Mouse (Mus musculus): ENCODE measurements around the gene Psmd13. TPM values are rescaled to one million over a fixed set of nuclear protein-coding genes. Genes with fewer than 3 reads are reported as not detected.

The Psmd13 gene
- polyA plus RNA-seq (2012), result 72.0 and 88.0 TPM in 2 replicates

DNA sequence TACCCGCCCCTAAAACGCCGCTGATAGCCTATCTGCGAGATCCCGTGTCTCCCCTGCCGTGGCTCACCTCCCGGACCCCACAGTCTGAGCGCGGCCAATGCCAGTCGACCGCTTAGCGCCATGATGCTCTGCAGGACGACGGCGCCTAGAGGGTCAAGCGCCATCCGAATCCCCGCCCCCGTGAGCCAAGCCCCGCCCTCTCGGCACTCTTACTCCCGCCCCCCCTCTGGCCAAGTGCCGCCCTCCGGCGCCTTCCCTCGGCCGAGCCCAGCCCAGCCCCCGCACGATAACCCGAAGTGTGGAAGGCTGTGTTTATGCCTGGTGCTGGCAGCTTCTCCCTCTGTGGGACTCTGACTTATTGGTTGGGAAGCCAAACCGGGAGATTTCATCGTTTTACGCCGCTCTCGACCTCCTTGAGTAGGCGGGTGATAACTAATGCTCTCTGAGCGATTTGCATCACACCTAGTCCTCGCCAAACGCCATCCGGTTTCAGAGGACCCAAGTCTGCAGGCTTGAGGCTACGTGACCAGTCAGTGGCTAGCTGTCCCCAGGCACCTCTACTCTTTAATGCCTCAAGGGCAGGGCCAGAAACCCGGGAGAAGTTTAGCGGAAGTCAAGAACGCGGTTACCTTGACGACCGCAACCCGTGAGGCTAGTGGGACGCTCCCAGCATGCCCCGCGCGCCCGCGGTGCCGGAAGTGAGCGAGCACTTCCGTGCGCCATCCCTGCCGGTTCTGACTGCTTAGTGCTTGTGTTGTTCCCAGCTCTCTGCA, at the start of gene Psmd13, which contains the start of gene Sirt3:
TSS of gene Psmd13 (plus strand) at position 273 of the 773 bp plus-strand sequence.
TSS of gene Sirt3 (minus strand) at position 614 of the 773 bp plus-strand sequence.

DNA sequence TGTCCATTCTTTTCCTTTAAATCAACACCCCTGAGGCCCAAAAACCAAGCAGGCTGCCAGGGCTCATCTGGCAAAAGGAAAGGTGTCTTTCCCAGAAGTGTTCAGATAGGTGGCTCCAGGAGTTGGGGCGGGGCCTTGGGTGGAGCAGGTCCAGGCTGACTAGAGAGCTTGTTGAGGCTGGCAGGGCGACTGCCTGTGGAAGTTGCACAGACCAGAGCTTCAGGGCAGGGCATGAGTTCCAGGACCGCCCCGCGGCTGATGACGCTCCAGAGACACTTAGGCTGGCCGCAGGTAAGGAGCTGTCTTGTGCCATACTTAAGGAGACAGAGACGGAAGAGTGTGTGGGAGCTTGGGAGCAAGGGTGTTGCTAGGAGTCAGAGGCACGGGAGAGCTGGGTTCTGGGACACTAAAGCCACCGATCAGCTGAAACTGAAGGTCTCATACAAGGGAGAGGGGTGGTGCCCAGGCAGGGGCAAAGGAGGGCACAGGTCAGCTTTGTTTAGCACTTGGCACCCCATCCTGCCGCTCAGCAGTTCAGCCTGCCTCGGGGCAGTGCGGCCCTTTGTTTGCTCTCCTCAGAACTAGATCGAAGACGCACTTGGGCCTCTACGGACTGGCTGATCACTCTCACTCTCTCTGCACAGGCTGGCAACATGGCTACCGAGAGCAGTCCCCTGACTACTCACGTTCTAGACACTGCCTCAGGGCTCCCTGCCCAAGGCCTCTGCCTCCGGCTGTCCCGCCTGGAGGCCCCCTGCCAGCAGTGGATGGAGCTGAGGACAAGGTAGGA, 46.6 kb upstream of the Psmd13 start, which contains the start of gene Urah:
TSS of gene Urah (plus strand) at position 51 of the 790 bp plus-strand sequence.

DNA sequence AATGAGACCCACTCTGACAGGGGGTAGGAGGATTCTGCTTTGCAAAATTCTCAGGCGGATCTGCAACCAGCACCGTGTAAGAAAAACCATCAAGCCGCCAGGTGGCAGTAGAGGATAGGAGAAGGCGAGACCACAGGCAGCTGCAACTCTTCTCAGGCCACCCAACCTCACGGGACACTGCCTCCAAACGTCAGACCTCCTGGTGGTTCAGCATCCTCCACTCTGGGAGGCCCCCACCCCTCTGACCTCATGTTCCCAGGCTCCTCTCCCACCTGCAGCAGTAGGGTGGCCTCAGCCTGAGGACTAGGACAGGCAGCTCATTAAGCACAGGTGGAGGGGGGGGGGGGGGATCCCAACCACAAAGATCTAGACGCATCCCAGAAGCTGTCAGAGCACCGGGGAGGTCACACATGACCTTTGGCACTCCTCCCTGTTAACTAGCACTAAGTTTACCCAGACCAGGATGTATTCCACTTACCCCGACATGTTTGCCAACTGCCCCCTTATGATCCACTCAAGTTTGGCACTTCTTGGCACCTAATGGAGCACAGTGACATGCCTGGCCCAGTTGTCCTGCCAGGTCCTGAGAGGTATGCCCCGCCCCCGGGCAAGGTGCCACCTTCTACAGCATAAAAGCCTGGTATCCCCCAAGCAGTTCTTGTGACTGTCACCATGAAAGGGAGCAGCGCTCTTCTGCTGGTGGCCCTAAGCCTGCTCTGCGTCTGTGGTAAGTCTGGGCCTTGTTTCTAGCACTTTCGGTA, 36.7 kb upstream of the Psmd13 start, which contains the start of gene Scgb1c1:
TSS of gene Scgb1c1 (plus strand) at position 643 of the 761 bp plus-strand sequence.

DNA sequence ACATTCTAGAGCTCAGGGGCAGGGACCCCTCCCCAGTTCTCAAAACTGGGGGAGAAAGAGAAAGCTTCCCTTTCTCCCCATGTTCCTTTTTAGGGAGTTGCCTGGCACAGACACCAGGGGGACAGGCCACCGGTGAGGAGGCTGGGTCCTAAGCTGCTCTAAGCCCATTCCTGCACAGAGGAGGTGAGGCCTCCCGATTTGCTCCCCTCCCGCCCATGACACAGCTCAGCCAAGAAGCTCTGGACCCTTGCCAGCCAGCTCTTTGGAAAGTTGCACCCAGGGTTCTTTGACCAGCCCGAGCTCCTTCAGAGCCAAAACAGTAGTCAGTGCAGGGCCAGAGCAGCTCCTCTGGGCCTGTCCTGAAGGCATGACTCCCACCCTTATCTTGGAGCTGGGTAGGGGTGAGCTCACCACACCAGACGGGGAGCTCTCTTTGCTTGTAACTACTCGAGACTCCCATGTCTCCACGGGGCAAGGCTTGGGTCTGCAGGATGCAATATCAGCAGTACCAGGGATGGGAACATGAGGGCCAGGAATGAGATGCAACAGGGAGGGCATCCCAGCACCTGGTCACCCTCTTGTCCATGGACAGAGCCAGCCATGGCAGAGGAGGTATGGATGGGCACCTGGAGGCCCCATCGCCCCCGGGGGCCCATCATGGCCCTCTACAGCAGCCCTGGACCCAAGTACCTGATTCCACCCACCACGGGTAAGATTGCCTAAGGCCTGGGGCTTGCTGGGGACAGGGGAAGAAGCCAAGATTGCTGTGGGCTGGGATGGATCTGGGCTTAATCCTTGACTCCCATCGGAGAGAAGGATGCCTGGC, 33.8 kb upstream of the Psmd13 start, which contains the start of gene Odf3:
TSS of gene Odf3 (plus strand) at position 51 of the 826 bp plus-strand sequence.

DNA sequence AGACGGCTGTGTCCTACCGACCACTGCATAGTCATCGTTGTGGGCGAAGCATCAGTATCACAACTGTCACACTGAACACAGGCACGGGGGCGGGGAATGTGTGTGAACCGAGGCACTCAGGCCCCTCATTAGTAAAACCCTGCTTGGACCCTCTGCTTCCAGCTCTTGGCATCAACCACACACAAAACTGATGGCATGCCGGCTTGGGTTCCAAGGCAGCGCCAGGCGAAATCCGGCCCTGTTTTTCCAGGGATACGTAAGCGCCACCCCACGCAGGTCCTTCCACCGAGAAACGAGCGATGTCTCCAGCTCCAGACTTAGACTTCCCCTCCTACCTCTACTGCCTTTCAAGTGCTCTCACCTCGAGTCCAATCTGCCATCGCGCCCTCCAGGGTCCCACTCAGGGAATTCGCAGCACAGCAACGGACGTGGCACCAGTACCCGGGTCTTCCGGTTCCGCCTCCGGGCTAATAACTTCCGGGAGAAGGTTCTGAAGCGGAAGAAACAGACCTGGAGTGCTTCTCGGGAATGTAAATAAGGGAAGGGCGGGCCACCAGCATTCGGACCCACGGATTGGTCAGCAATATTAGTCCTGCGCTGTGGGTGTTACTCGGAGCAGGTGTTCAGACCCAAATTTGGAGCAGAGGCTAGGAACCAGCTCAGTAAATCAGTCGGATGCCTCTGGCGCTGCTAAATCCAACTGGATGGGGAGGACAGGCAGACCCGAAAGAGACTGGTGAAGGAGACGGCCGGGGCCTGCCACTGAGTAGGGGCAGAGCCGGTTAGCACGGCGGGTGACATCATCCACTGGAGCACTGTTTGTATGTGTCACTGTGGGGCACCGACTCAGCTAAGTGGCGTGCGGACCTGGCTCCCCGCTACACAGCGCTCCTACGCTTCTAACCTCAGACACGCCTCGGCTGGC, 25.6 kb upstream of the Psmd13 start, which contains the start of gene Gm45785:
TSS of gene Gm45785 (minus strand) at position 472 of the 925 bp plus-strand sequence.

DNA sequence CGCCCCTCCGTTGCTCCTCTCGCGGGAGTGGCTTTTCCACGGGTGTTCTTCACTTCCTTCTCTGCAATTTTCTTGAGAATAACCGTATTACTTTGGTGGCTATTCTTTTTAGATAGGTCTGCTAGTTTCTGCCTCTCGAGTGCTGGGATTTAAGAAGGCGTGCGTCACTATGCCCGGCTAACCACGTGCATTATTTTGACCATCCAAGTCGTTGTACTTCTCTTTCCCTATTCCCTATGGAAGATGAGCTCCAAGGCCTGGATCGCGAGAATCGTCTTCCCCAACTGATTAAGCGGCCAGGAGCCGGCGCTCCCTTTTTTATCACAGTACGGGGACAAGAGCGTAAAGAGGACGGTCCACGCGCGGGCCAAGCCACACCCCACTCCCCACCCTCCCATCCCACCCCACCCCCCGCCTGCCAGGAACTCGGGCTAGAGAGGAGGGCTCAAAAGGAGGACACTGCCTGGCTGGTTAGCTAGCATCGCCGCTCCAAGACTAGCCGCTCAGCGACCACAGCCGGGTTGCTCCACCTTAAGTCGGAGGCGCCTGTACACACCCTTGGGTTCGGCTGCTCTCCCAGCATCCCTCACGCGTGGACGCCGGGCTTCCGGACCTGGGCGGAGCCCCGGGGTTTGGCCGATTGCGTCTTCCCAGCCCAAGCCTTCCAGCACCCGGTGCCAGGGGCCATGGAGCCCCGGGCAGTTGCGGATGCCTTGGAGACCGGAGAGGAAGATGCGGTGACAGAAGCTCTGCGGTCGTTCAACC, 24.8 kb upstream of the Psmd13 start, which contains the start of gene Ric8a:
TSS of gene Ric8a (plus strand) at position 173 of the 765 bp plus-strand sequence.

DNA sequence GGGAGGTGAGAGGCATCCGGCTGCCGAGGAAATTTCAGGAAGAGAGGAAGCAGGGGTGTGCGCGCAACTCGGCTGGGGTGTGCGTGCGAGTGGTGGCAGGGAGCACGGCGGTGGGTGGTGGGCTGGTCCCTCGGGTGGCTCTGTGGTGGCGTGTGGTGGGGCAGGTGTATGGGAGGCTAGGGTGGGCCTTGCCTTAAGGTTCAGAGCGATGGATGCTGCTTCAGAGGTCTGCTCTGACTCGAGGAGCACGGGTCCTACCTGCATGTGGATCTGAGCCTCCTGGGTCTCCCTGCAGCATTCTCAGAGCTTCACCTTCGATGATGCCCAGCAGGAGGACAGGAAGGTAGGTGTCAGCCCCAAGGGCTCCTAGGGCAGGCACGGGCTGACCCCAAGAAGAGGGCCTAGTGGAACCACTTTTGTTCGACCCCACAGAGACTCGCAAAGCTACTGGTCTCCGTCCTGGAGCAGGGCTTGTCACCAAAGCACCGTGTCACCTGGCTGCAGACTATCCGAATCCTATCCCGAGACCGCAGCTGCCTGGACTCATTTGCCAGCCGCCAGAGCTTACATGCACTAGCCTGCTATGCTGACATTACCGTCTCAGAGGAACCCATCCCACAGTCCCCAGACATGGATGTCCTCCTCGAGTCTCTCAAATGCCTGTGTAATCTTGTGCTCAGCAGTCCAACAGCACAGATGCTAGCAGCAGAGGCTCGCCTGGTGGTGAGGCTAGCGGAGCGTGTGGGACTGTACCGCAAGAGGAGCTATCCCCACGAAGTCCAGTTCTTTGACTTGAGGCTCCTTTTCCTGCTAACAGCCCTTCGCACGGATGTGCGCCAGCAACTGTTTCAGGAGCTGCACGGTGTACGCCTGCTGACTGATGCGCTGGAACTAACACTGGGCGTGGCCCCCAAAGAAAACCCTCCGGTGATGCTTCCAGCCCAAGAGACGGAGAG, 23.9 kb upstream of the Psmd13 start, which contains the start of gene Bet1l:
TSS of gene Bet1l (minus strand) at position 28 of the 956 bp plus-strand sequence.

DNA sequence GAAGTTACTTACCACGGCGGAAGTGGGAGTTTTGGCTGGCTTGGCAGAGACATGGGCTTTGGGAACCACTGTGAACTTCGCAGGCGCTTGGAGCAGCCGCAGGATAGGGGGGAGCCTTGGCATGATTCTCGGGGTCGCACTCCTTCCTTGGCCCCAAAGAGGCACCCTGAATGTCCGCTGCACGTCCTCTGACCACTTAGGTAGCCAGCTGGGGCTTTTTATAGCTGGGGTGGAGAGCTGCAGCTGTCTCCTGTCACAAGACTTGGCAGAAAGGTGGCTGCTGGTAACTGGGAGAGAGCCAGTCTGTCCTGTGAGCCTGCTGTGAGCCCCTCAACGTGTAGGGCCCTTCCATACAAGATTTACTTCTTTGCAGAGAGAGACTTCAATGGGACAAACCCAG, 18.5 kb downstream of the Psmd13 start, which contains the start of gene Cox8b:
TSS of gene Cox8b (minus strand) at position 227 of the 400 bp plus-strand sequence.

DNA sequence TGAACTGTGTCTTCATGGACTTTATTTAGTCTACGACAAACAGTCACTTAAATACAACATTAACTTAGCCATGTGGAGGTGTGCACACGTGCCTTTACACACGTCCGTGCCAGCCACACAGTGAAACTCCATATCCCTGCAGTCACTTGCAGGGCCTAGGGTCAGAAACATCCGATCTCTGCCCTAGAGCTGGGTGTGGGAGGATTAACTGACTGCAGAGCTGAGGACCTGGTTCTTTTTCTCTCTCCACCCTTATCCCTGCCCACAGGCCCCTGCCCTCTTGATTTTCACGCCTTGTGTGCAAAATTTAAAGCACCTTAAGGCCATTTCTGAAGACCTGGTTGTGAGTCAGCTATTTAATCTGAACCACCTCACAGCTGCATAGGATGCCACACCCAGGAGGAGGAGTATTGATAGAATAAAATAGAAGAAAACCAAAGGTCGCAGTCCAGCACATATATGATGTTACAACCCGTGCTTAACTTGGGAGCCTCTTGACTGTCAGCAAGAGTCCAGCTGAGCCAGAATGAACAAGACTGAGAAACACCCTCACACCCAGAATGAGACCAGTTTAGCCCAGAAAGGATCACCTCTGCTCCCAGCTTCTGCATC, 38.8 kb downstream of the Psmd13 start, which contains the start of gene Nlrp6:
TSS of gene Nlrp6 (plus strand) at position 485 of the 612 bp plus-strand sequence.

DNA sequence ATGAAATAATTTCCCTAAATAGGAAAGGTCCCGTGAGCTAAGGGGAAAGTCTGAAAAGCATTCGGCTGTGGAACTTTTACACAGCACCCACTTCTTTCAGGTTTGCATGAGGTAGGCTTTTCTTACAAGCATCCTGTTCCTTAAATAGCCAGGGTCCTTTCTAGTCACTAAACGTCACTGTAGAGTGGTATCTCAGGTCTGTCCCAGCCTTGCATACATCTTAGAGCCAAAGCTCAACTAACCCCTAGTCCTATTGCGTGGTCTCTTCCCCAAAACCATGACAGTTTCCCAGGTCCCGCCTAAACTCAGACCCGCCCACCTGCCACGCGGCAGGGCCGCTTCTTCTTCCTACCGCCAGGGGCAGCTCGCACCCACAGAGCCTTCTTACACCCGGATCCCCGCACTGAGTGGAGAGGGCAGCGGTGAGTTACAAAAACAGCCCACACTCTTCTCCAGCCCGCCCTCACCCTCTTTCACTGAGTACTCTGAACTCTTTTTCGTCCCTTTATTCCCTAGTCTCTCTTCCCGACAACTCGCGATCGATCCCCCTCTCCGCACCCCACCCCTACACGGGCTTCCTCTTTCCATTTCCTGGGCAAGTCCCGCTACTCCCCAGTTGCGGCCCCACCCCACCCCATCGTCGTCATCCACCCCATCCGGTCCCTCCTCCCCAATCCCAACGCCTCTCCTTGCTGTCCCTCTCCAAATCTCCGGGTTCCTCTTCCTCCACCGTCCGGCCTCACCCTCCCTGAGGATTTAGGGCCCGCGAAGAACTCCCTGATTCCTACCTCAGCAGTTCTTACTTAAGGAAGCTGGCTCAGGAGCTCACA, 59.7 kb downstream of the Psmd13 start, which contains the start of gene Pgghg:
TSS of gene Pgghg (plus strand) at position 170 of the 830 bp plus-strand sequence.

Other genes with a start within 250 kb of the Psmd13 start
- gene Olfr53, start 235.5 kb upstream of the Psmd13 start, polyA plus RNA-seq (2012), result not detected in 2 replicates
- not detected in 2 replicates for gene Olfr539, start 222.0 kb upstream of the Psmd13 start, polyA plus RNA-seq (2012)
- gene Olfr45, start 200.0 kb upstream of the Psmd13 start, polyA plus RNA-seq (2012), result not detected in 2 replicates
- not detected in 2 replicates for gene Olfr541, start 184.7 kb upstream of the Psmd13 start, polyA plus RNA-seq (2012)
- gene Cyp2e1, start 118.2 kb upstream of the Psmd13 start, polyA plus RNA-seq (2012), result not detected in 2 replicates
- gene Syce1, start 94.1 kb upstream of the Psmd13 start, polyA plus RNA-seq (2012), result 0.08 and 2.4 TPM in 2 replicates
- 0.04 TPM in 1 of 2 replicates, not detected in the other for gene Zfp941, start 59.8 kb upstream of the Psmd13 start, polyA plus RNA-seq (2012)
- not detected in 2 replicates for gene Urah, start 47.0 kb upstream of the Psmd13 start, polyA plus RNA-seq (2012)
- gene Scgb1c1, start 36.4 kb upstream of the Psmd13 start, polyA plus RNA-seq (2012), result not detected in 2 replicates
- gene Odf3, start 34.2 kb upstream of the Psmd13 start, polyA plus RNA-seq (2012), result not detected in 2 replicates
- gene Gm45785, start 25.6 kb upstream of the Psmd13 start, polyA plus RNA-seq (2012), result 3.4 and 3.5 TPM in 2 replicates
- 81.9 and 99.2 TPM in 2 replicates for gene Ric8a, start 25.0 kb upstream of the Psmd13 start, polyA plus RNA-seq (2012)
- 12.2 and 15.3 TPM in 2 replicates for gene Bet1l, start 24.4 kb upstream of the Psmd13 start, polyA plus RNA-seq (2012)
- gene Sirt3, start 341 bp downstream of the Psmd13 start, polyA plus RNA-seq (2012), result 87.3 and 88.0 TPM in 2 replicates
- gene Cox8b, start 18.5 kb downstream of the Psmd13 start, polyA plus RNA-seq (2012), result not detected in 2 replicates
- gene Nlrp6, start 38.9 kb downstream of the Psmd13 start, polyA plus RNA-seq (2012), result 0.11 and 0.89 TPM in 2 replicates
- gene Pgghg, start 59.4 kb downstream of the Psmd13 start, polyA plus RNA-seq (2012), result 12.1 and 13.0 TPM in 2 replicates
- 0.30 and 0.40 TPM in 2 replicates for gene Ifitm5, start 68.3 kb downstream of the Psmd13 start, polyA plus RNA-seq (2012)
- gene Gm45717, start 74.0 kb downstream of the Psmd13 start, polyA plus RNA-seq (2012), result not detected in 2 replicates
- 395 and 470 TPM in 2 replicates for gene Ifitm2, start 74.0 kb downstream of the Psmd13 start, polyA plus RNA-seq (2012)
- gene Ifitm1, start 85.3 kb downstream of the Psmd13 start, polyA plus RNA-seq (2012), result 21.2 and 24.3 TPM in 2 replicates
- 34.6 and 44.1 TPM in 2 replicates for gene Ifitm3, start 128.8 kb downstream of the Psmd13 start, polyA plus RNA-seq (2012)
- 2.4 and 4.7 TPM in 2 replicates for gene Ifitm6, start 136.0 kb downstream of the Psmd13 start, polyA plus RNA-seq (2012)
- gene Gm17387, start 147.2 kb downstream of the Psmd13 start, polyA plus RNA-seq (2012), result not detected in 2 replicates
- 5.3 and 7.4 TPM in 2 replicates for gene B4galnt4, start 179.1 kb downstream of the Psmd13 start, polyA plus RNA-seq (2012)
- 5.2 and 6.1 TPM in 2 replicates for gene Pkp3, start 196.2 kb downstream of the Psmd13 start, polyA plus RNA-seq (2012)
- gene Sigirr, start 218.6 kb downstream of the Psmd13 start, polyA plus RNA-seq (2012), result 25.0 and 28.0 TPM in 2 replicates
- not detected in 2 replicates for gene Ano9, start 235.8 kb downstream of the Psmd13 start, polyA plus RNA-seq (2012)
- 57.1 and 69.8 TPM in 2 replicates for gene Ptdss2, start 240.4 kb downstream of the Psmd13 start, polyA plus RNA-seq (2012)